Mouse (Mus musculus): ENCODE measurements around the gene Rfx7.

GRCm38 (mm10) chr9:72644418-72645110 lies 112.5 kb downstream of the Rfx7 start:
- no peak for TF ChIP-seq CTCF (IDR thresholded peaks at IDR 0.05; ENCODE audit: low read depth, low read length)
- TF ChIP-seq POLR2A (IDR thresholded peaks at IDR 0.05; ENCODE audit: insufficient read depth, low read length): no peak
- TF ChIP-seq EP300 (IDR thresholded peaks at IDR 0.05; ENCODE audit: insufficient read depth, low read depth, low read length): no peak
